Mouse (Mus musculus) erythroblast, embryonic 14.5 days (primary cell): ENCODE results near the gene Susd6.

Source experiments
- GATA1 ChIP-seq: IDR thresholded peaks from 2 replicates; pipeline ENCODE4 v1.6.1; 2012; ENCODE audit warnings: low read length, inconsistent platforms, mixed read lengths
- TAL1 ChIP-seq: IDR thresholded peaks from 3 replicates; pipeline ENCODE4 v1.6.1; 2012; ENCODE audit warnings: low read length, inconsistent platforms, mixed read lengths

- TF ChIP-seq TAL1 (no peak), GATA1 (no peak)
Measured at GRCm38 (mm10) chr12:80801443-80801842, 11.1 kb downstream of the Susd6 start.
